ENCODE assay signal across 8 mouse cellular contexts in genomic region chr7:16738073-16738696, GRCm38 (mm10). TPM values are rescaled to one million over a fixed set of nuclear protein-coding genes. Genes with fewer than 3 reads are reported as not detected.
DNase-seq lines count a peak whose midpoint lies in the region; ATAC-seq and TF ChIP-seq lines count a peak whose summit lies in the region.

Gene Ap2s1, plus strand, starts transcription at chr7:16738410.

- no peak for TF ChIP-seq CTCF in ES-Bruce4 (IDR thresholded peaks at IDR 0.05; ENCODE audit: low read depth, low read length)
- no peak for TF ChIP-seq CTCF in liver, postnatal 0 days (IDR thresholded peaks at IDR 0.05; ENCODE audit: low read depth)

- peak within 1 kb of the TSS; percentile 93 for H3K4me3 ChIP-seq in ES-Bruce4 (ENCODE audit: low read depth, low read length)
- peak within 1 kb of the TSS; percentile 65 for H3K4me3 ChIP-seq in forebrain, embryonic 13.5 days
- peak within 1 kb of the TSS; percentile 98 for H3K4me3 ChIP-seq in liver, postnatal 0 days (ENCODE audit: low read depth, low read length)
- H3K4me3 ChIP-seq in neural tube, embryonic 14.5 days (ENCODE audit: low read depth, low read length), result peak within 1 kb of the TSS; percentile 74

- no peak for TF ChIP-seq POLR2A in ES-Bruce4 (IDR thresholded peaks at IDR 0.05; ENCODE audit: insufficient read depth, low read length)

- H3K4me2 ChIP-seq in forebrain, embryonic 13.5 days, result peak within 1 kb of the TSS; percentile 94
- peak within 1 kb of the TSS; percentile 94 for H3K4me2 ChIP-seq in liver, postnatal 0 days (ENCODE audit: low read depth, low read length)
- peak within 1 kb of the TSS; percentile 93 for H3K4me2 ChIP-seq in neural tube, embryonic 14.5 days (ENCODE audit: low read depth, low read length)

- no peaks in the 10 kb centered on the region for H3K27me3 ChIP-seq in ES-Bruce4 (ENCODE audit: control insufficient read depth, insufficient read depth, low read length, poor library complexity, severe bottlenecking)
- H3K27me3 ChIP-seq in forebrain, embryonic 13.5 days, result no peaks in the 10 kb centered on the region
- H3K27me3 ChIP-seq in liver, postnatal 0 days (ENCODE audit: insufficient read depth, low read length), result no peaks in the 10 kb centered on the region
- no peaks in the 10 kb centered on the region for H3K27me3 ChIP-seq in neural tube, embryonic 14.5 days (ENCODE audit: control insufficient read depth, insufficient read depth, low read length)

- peak within 1 kb of the TSS; percentile 76 for H3K9ac ChIP-seq in ES-Bruce4 (ENCODE audit: low read depth, poor library complexity, severe bottlenecking)
- H3K9ac ChIP-seq in forebrain, embryonic 13.5 days, result peak within 1 kb of the TSS; percentile 88
- H3K9ac ChIP-seq in liver, postnatal 0 days (replicated peaks), result peak within 1 kb of the TSS; percentile 97
- peak within 1 kb of the TSS; percentile 80 for H3K9ac ChIP-seq in neural tube, embryonic 14.5 days (replicated peaks; ENCODE audit: low read depth, low read length)

- H3K27ac ChIP-seq in ES-Bruce4 (ENCODE audit: insufficient read depth, low read length), result no peak within 1 kb of the TSS
- H3K27ac ChIP-seq in forebrain, embryonic 13.5 days, result no peak within 1 kb of the TSS
- H3K27ac ChIP-seq in liver, postnatal 0 days (ENCODE audit: low read depth), result peak within 1 kb of the TSS; percentile 78
- 0 out of 2 replicates have a peak within 1 kb of the TSS, but pooled peaks have one; percentile 3 for H3K27ac ChIP-seq in neural tube, embryonic 14.5 days (ENCODE audit: low read depth, low read length)

- intact Hi-C loops in heart, postnatal 10 days (cut with DNase I), result loop anchor here (10.0 kb wide), 1 partner anchor 233 kb away; no protein-coding TSS in a partner anchor

- no peak for TF ChIP-seq EP300 in ES-Bruce4 (IDR thresholded peaks at IDR 0.05; ENCODE audit: insufficient read depth, low read depth, low read length)
- TF ChIP-seq EP300 in liver, postnatal 0 days (IDR thresholded peaks at IDR 0.05; ENCODE audit: low read depth), result peak; percentile 60

- WGBS in forebrain, embryonic 13.5 days, result under 1% methylated on average over 34 of the region's 34 CpGs
- 1% methylated on average over 34 of the region's 34 CpGs for WGBS in large intestine, adult 2 months
- 1% methylated on average over 34 of the region's 34 CpGs for WGBS in liver, postnatal 0 days (ENCODE audit: insufficient replicate concordance)
- under 1% methylated on average over 34 of the region's 34 CpGs for WGBS in neural tube, embryonic 14.5 days

- H3K36me3 ChIP-seq in ES-Bruce4 (ENCODE audit: control insufficient read depth, insufficient read depth, low read length, poor library complexity, severe bottlenecking), result no peaks in the 10 kb centered on the region
- peaks cover 13% of the 10 kb centered on the region for H3K36me3 ChIP-seq in forebrain, embryonic 13.5 days (ENCODE audit: poor library complexity, severe bottlenecking)
- H3K36me3 ChIP-seq in liver, postnatal 0 days (replicated peaks; ENCODE audit: insufficient read depth, low read length), result peaks cover under 1% of the 10 kb centered on the region
- H3K36me3 ChIP-seq in neural tube, embryonic 14.5 days (ENCODE audit: control insufficient read depth, insufficient read depth, low read length), result peaks cover 2% of the 10 kb centered on the region; the same call in 1 of the 2 replicates

- DNase-seq in heart, postnatal 10 days, result peak; percentile 99
- peak; percentile 98 for DNase-seq in large intestine, adult 2 months (ENCODE audit: low read depth, low spot score)
- peak; percentile 95 for DNase-seq in liver, postnatal 0 days
- peak; percentile 97 for DNase-seq in testis, postnatal 10 days (ENCODE audit: low spot score)

- no peaks in the 10 kb centered on the region for H3K4me1 ChIP-seq in ES-Bruce4 (ENCODE audit: control insufficient read depth, insufficient read depth, low read length)
- H3K4me1 ChIP-seq in forebrain, embryonic 13.5 days, result peaks cover 19% of the 10 kb centered on the region
- H3K4me1 ChIP-seq in liver, postnatal 0 days (ENCODE audit: insufficient read depth), result peaks cover 12% of the 10 kb centered on the region
- H3K4me1 ChIP-seq in neural tube, embryonic 14.5 days (ENCODE audit: control insufficient read depth, insufficient read depth, low read length), result peaks cover 13% of the 10 kb centered on the region

- peak; percentile 94 for ATAC-seq in cerebellum, adult (ENCODE audit: insufficient number of reproducible peaks, low FRiP score, low TSS enrichment)
- ATAC-seq in forebrain, embryonic 13.5 days, result peak; percentile 99
- ATAC-seq in liver, postnatal 0 days, result peak; percentile 97
- ATAC-seq in neural tube, embryonic 14.5 days (ENCODE audit: low read depth), result peak; percentile 96

- no peaks in the 10 kb centered on the region for H3K9me3 ChIP-seq in ES-Bruce4 (replicated peaks; ENCODE audit: control insufficient read depth, insufficient read depth, low read length, poor library complexity, severe bottlenecking)
- H3K9me3 ChIP-seq in forebrain, embryonic 13.5 days (replicated peaks), result no peaks in the 10 kb centered on the region
- no peaks in the 10 kb centered on the region for H3K9me3 ChIP-seq in liver, postnatal 0 days (ENCODE audit: low read length)
- no peaks in the 10 kb centered on the region for H3K9me3 ChIP-seq in neural tube, embryonic 14.5 days (ENCODE audit: control insufficient read depth, low read length)

RNA-seq across cellular contexts. Expression of gene Ap2s1, which starts in this region (rescaled TPM):
- 88.3 and 91.5 TPM in 2 replicates for polyA plus RNA-seq in ES-Bruce4 (2011; ENCODE audit: insufficient read depth, insufficient read length, low read depth, missing spikeins)
- polyA plus RNA-seq in forebrain, embryonic 13.5 days (2015; fragmentation: Nextera tagmentation; extraction: Ambion mirVana), result 328 and 333 TPM in 2 replicates
- 100 to 1,000 TPM; 118 TPM for total RNA-seq in heart, postnatal 10 days (2021)
- 431 and 452 TPM in 2 replicates for polyA plus RNA-seq in large intestine, adult 2 months (2012; rRNA removed)
- polyA plus RNA-seq in liver, postnatal 0 days (2015; fragmentation: Nextera tagmentation; extraction: Ambion mirVana), result 151 and 153 TPM in 2 replicates
- polyA plus RNA-seq in neural tube, embryonic 14.5 days (2014; fragmentation: Nextera tagmentation; extraction: Ambion mirVana), result 404 and 458 TPM in 2 replicates

Comparison
In these comparisons a context has a peak if more than half of its experiments do, and no peak if none do; other contexts are left out.
1. H3K27ac ChIP-seq: peak in liver, postnatal 0 days (single experiment) and neural tube, embryonic 14.5 days (single experiment); none in ES-Bruce4 (single experiment) and forebrain, embryonic 13.5 days (single experiment).
2. Peak in every context shown above with its lines, with median percentiles within 50 percentile points of each other: H3K4me3 ChIP-seq, H3K9ac ChIP-seq, ATAC-seq, H3K4me2 ChIP-seq and DNase-seq.